Mouse (Mus musculus): ENCODE results near the gene Foxp1. TPM values are rescaled to one million over a fixed set of nuclear protein-coding genes. Genes with fewer than 3 reads are reported as not detected.

Foxp1 gene
- polyA plus RNA-seq, 1 experiment from 2014 or later = 89.2 TPM

DNA sequence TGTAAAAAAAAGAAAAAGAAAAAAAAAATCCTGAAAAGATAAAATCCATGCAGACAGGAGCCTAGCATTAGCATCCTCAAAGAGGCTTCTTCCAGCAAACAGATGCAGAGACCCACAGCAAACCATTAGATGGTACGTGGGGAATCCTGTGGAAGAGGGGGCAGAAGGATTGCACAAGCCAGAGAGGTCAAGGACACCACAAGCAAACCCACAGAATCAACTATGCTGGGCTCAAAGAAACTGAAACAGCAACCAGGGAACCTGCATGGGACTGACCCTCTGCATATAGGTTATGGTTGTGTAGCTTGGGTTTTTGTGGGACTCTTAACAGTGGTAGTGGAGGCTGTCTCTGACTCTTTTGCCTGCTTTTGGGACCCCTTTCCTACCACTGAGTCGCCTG lies 466.1 kb downstream of the Foxp1 start:
- H3K36me3 ChIP-seq (ENCODE audit: control insufficient read depth, insufficient read depth, low read length) = no peaks in the 10 kb centered on the region
- H3K27me3 ChIP-seq (ENCODE audit: control insufficient read depth, insufficient read depth, low read length) = no peaks in the 10 kb centered on the region
- H3K4me1 ChIP-seq (ENCODE audit: control insufficient read depth, insufficient read depth, low read length) = no peaks in the 10 kb centered on the region
- no peak overlapping the region for H3K27ac ChIP-seq (replicated peaks; ENCODE audit: low read depth, low read length)
- H3K4me2 ChIP-seq (ENCODE audit: low read length) = no peak overlapping the region
- no peaks in the 10 kb centered on the region for H3K9me3 ChIP-seq (ENCODE audit: control insufficient read depth, low read length)
- no peak overlapping the region for H3K4me3 ChIP-seq (replicated peaks; ENCODE audit: low read depth, low read length)
- ATAC-seq (ENCODE audit: low FRiP score, low TSS enrichment) (no peak), DNase-seq (no peak)
- no peak overlapping the region for H3K9ac ChIP-seq (replicated peaks; ENCODE audit: low read length)
- WGBS = 84% methylated on average over 2 of the region's 2 CpGs

DNA sequence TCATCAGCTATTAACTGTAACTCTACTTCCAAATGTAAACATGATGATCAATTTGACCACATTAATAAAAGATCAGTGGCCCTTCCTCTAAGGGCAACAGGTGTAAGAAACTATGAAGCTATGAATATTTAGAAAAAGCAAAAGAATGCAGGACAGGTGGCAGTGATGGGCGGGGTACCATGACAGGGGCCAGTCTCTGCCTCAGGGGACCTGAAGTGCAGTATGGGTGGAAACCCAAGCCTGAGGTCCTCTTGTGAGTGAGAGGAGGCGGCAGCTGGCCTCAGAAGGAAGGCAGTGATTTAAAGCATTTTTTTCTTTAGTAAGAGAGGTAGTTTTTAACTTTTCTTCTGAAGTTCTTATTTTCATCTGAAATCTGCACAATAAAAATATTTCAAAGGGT lies 468.5 kb downstream of the Foxp1 start:
- ATAC-seq (ENCODE audit: low FRiP score, low TSS enrichment) = no peak
- Histone ChIP-seq H3K27ac (replicated peaks; ENCODE audit: low read depth, low read length) (no peak overlapping the region), H3K9me3 (ENCODE audit: control insufficient read depth, low read length) (no peaks in the 10 kb centered on the region), H3K4me1 (ENCODE audit: control insufficient read depth, insufficient read depth, low read length) (no peaks in the 10 kb centered on the region), H3K4me2 (ENCODE audit: low read length) (no peak overlapping the region), H3K9ac (replicated peaks; ENCODE audit: low read length) (no peak overlapping the region), H3K27me3 (ENCODE audit: control insufficient read depth, insufficient read depth, low read length) (no peaks in the 10 kb centered on the region), H3K4me3 (replicated peaks; ENCODE audit: low read depth, low read length) (no peak overlapping the region), H3K36me3 (ENCODE audit: control insufficient read depth, insufficient read depth, low read length) (no peaks in the 10 kb centered on the region)
- WGBS = 94% methylated on average over 2 of the region's 2 CpGs
- no peak for DNase-seq

DNA sequence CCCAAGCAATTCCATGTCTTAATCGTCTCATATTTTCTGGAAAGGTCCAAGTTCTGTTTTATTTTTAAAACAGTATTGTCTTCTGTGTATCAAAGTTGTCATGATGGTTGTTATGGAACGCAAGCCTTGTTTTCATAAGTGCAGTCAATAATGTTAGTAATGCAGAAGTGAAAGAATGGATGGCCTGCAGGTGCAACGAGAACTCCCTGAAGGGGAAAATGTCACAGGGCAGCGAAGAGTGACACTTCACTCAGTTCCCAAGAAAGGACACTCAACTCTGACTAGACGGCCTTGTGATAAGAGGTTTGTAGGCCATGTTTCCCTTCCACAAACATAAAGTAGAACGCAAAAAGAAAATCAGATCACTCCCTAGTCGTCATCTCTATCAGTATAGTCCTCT lies 469.4 kb downstream of the Foxp1 start:
- H3K4me2 ChIP-seq (ENCODE audit: low read length) = no peak overlapping the region
- no peaks in the 10 kb centered on the region for H3K36me3 ChIP-seq (ENCODE audit: control insufficient read depth, insufficient read depth, low read length)
- no peak for ATAC-seq (ENCODE audit: low FRiP score, low TSS enrichment)
- 89% methylated on average over 7 of the region's 7 CpGs for WGBS
- H3K9ac ChIP-seq (replicated peaks; ENCODE audit: low read length) = no peak overlapping the region
- no peak overlapping the region for H3K27ac ChIP-seq (replicated peaks; ENCODE audit: low read depth, low read length)
- H3K9me3 ChIP-seq (ENCODE audit: control insufficient read depth, low read length) = no peaks in the 10 kb centered on the region
- no peaks in the 10 kb centered on the region for H3K4me1 ChIP-seq (ENCODE audit: control insufficient read depth, insufficient read depth, low read length)
- H3K27me3 ChIP-seq (ENCODE audit: control insufficient read depth, insufficient read depth, low read length) = no peaks in the 10 kb centered on the region
- no peak for DNase-seq
- H3K4me3 ChIP-seq (replicated peaks; ENCODE audit: low read depth, low read length) = no peak overlapping the region

DNA sequence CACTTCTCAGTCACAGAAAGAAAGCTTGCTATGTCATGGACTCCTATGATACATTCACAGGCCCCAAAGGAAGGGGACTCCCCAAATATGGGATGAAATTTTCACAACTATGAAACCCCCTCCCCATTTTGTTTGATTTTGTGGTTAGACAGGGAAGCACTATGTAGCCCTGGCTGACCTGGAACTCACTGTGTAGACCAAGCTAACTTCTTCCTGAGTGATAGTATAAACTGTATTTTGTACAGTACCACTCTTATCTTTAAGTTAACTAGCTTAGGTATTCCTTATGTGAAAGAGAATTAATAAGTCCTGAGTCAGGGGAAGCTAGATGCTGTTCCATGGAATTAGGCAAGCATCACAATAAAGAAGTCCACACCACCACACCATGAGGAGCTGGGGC lies 470.8 kb downstream of the Foxp1 start:
- DNase-seq (no peak), ATAC-seq (ENCODE audit: low FRiP score, low TSS enrichment) (no peak)
- Histone ChIP-seq H3K4me1 (ENCODE audit: control insufficient read depth, insufficient read depth, low read length) (no peaks in the 10 kb centered on the region), H3K27me3 (ENCODE audit: control insufficient read depth, insufficient read depth, low read length) (no peaks in the 10 kb centered on the region), H3K36me3 (ENCODE audit: control insufficient read depth, insufficient read depth, low read length) (no peaks in the 10 kb centered on the region), H3K4me3 (replicated peaks; ENCODE audit: low read depth, low read length) (no peak overlapping the region), H3K9me3 (ENCODE audit: control insufficient read depth, low read length) (no peaks in the 10 kb centered on the region), H3K4me2 (ENCODE audit: low read length) (no peak overlapping the region), H3K9ac (replicated peaks; ENCODE audit: low read length) (no peak overlapping the region), H3K27ac (replicated peaks; ENCODE audit: low read depth, low read length) (no peak overlapping the region)

DNA sequence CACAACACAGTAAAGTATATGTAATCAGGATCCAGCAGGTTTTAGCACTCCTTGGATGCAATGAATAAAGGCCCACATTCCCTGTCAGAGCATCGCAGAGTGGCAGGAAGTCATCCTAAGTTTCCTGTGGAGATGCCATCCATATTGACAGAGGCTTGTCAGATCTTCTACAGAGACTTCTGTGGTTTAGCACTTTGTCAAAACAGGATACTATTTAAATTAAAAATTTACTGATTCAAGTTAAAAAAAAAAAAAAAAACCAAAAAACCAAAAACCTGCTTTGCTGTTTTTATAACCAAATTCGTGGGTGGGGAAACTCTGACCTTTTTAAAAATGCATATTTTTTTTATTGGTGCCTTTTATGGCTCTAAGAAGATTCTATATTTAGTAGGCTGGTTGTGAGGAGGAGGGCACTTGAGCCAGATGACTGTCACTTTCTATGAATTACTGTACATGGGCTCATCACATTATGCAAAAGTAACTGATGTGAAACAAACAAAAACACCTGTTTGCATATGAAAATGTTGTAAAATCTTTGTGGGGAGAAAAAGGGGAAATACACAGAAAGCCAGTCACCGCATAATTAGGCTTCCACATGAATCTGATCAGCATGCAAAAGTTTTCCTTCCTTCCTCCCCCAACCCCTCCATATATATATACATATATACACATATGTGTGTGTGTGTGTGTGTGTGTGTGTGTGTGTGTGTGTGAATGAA lies 472.1 kb downstream of the Foxp1 start:
- H3K27ac ChIP-seq (replicated peaks; ENCODE audit: low read depth, low read length) = no peak overlapping the region
- ATAC-seq (ENCODE audit: low FRiP score, low TSS enrichment) = no peak
- H3K4me1 ChIP-seq (ENCODE audit: control insufficient read depth, insufficient read depth, low read length) = no peaks in the 10 kb centered on the region
- no peak overlapping the region for H3K4me2 ChIP-seq (ENCODE audit: low read length)
- no peak overlapping the region for H3K4me3 ChIP-seq (replicated peaks; ENCODE audit: low read depth, low read length)
- DNase-seq = no peak
- no peaks in the 10 kb centered on the region for H3K27me3 ChIP-seq (ENCODE audit: control insufficient read depth, insufficient read depth, low read length)
- H3K9me3 ChIP-seq (ENCODE audit: control insufficient read depth, low read length) = no peaks in the 10 kb centered on the region
- H3K9ac ChIP-seq (replicated peaks; ENCODE audit: low read length) = no peak overlapping the region
- 86% methylated on average over 3 of the region's 3 CpGs for WGBS
- no peaks in the 10 kb centered on the region for H3K36me3 ChIP-seq (ENCODE audit: control insufficient read depth, insufficient read depth, low read length)

DNA sequence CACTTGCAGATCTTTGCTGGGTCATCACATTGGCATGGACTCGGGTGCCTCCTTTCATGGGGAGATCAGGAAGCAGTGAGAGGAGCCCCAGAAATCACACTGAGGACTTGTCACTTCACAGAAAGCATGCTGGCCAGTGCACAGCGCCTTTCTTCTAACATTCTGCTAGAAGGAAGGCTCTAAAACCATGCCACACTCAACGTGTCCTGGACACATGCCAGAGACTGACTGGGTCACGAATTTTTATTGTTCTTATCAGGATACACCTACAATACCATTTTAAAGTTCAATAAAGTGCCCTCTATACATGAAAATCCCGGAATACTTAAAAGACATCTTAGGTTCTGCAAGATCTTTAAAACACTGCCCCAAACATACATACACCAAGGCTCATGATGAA lies 475.2 kb downstream of the Foxp1 start:
- H3K4me3 ChIP-seq (replicated peaks; ENCODE audit: low read depth, low read length) = no peak overlapping the region
- no peak for DNase-seq
- no peak for ATAC-seq (ENCODE audit: low FRiP score, low TSS enrichment)
- 81% methylated on average over 5 of the region's 5 CpGs for WGBS
- no peak overlapping the region for H3K9ac ChIP-seq (replicated peaks; ENCODE audit: low read length)
- H3K27me3 ChIP-seq (ENCODE audit: control insufficient read depth, insufficient read depth, low read length) = no peaks in the 10 kb centered on the region
- H3K9me3 ChIP-seq (ENCODE audit: control insufficient read depth, low read length) = no peaks in the 10 kb centered on the region
- H3K36me3 ChIP-seq (ENCODE audit: control insufficient read depth, insufficient read depth, low read length) = no peaks in the 10 kb centered on the region
- H3K4me2 ChIP-seq (ENCODE audit: low read length) = no peak overlapping the region
- H3K4me1 ChIP-seq (ENCODE audit: control insufficient read depth, insufficient read depth, low read length) = no peaks in the 10 kb centered on the region
- no peak overlapping the region for H3K27ac ChIP-seq (replicated peaks; ENCODE audit: low read depth, low read length)

DNA sequence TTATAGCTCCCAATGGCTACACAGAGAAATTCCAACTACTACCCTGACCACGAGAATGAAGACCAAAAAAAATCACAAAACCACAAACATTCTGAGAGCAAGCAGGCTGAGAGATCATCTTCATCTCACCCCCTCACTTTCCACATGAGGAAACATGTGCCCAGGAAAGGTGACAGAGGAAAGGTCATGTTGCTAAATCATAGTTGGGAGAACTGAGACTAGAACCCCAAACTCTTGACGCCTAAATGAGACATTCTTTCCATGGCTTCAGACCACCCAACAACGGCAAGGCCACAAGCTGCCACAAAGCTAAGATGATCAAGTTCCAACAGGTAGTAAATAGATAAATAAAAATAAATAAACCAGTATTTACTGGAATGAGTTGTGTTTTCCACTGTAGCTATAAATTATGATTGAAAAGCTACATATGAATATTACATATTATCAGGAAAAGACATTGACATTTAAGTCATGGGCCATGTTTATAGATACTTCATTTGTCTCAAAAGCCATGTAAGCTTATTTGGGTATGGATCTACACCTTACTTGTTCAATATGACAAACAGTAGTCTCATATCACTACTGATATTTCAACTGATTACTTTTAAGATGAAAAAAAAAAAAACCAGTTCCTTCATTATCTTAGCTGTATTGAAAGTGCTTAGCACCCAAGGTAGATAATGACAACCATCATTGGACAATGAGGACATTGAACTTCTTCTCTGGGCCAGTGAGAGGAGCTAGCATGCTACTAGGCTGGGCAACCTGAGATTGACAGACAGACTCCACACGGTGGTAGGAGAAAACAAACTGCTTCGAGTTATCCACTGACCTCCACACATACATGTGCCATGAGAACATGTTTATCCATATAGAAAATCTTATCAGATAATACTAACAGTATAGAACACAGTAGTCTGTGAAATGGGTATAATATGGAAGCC lies 476.4 kb downstream of the Foxp1 start:
- Histone ChIP-seq H3K4me2 (ENCODE audit: low read length) (no peak overlapping the region), H3K4me3 (replicated peaks; ENCODE audit: low read depth, low read length) (no peak overlapping the region), H3K27me3 (ENCODE audit: control insufficient read depth, insufficient read depth, low read length) (no peaks in the 10 kb centered on the region), H3K9ac (replicated peaks; ENCODE audit: low read length) (no peak overlapping the region), H3K9me3 (ENCODE audit: control insufficient read depth, low read length) (no peaks in the 10 kb centered on the region), H3K27ac (replicated peaks; ENCODE audit: low read depth, low read length) (no peak overlapping the region), H3K4me1 (ENCODE audit: control insufficient read depth, insufficient read depth, low read length) (no peaks in the 10 kb centered on the region), H3K36me3 (ENCODE audit: control insufficient read depth, insufficient read depth, low read length) (no peaks in the 10 kb centered on the region)
- WGBS = 95% methylated on average over 5 of the region's 5 CpGs
- DNase-seq (no peak), ATAC-seq (ENCODE audit: low FRiP score, low TSS enrichment) (no peak)

DNA sequence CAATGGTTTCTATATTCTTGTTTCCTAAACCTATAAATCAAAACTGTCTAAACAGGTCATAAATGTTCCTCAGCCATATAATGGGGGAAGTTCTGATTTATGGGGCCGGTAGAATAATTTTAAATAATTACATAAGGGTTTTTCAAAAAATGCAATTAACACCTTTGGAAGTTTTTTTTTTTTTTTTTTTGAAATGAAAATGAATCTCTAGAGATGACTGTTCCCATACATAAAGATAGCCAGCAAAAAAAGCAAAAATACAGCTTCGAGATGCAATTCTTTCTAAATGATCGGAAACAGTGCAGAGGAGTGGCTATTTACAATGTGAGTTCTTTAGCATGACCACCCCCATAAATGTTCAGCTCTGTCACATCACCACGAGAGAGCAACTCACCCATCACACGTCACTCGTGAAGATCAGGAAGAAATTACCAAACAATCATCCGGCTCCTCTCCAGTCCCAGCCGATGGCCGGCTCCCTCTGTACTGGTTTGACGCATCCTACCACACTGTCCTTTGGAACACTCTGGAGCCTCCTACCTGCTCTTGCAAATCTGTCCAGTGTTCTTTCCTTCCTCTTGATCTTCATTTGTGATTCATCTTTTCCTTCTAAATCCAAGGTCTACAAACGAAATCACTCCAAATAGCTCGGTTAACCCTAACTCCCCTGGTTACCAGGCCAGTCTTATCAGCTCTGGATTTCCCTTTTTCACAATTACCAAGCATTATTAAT lies 478.4 kb downstream of the Foxp1 start:
- DNase-seq = no peak
- ATAC-seq (ENCODE audit: low FRiP score, low TSS enrichment) = no peak

More for the DNA sequence above, 478.4 kb downstream of the Foxp1 start:
- H3K9ac ChIP-seq (replicated peaks; ENCODE audit: low read length) = no peak overlapping the region
- no peak overlapping the region for H3K4me2 ChIP-seq (ENCODE audit: low read length)
- no peaks in the 10 kb centered on the region for H3K4me1 ChIP-seq (ENCODE audit: control insufficient read depth, insufficient read depth, low read length)
- no peaks in the 10 kb centered on the region for H3K27me3 ChIP-seq (ENCODE audit: control insufficient read depth, insufficient read depth, low read length)
- H3K4me3 ChIP-seq (replicated peaks; ENCODE audit: low read depth, low read length) = no peak overlapping the region
- WGBS = 93% methylated on average over 12 of the region's 12 CpGs
- no peaks in the 10 kb centered on the region for H3K9me3 ChIP-seq (ENCODE audit: control insufficient read depth, low read length)
- no peaks in the 10 kb centered on the region for H3K36me3 ChIP-seq (ENCODE audit: control insufficient read depth, insufficient read depth, low read length)
- no peak overlapping the region for H3K27ac ChIP-seq (replicated peaks; ENCODE audit: low read depth, low read length)
